Mouse (Mus musculus) cerebellum, adult 2 months (tissue): ENCODE data around the gene Tspyl3.

Experiments used
- CTCF ChIP-seq: fragments of 200-500 bp; IDR thresholded peaks from 2 replicates; pipeline ENCODE4 v1.5.1; 2011; ENCODE audit warnings: low read depth, mild to moderate bottlenecking, control low read depth, low read length, moderate library complexity, borderline replicate concordance; ENCODE audit not compliant: insufficient read depth
- POLR2A ChIP-seq: fragments of 200-500 bp; IDR thresholded peaks from 2 replicates; pipeline ENCODE4 v1.6.1; 2011; ENCODE audit warnings: low read length, control low read depth, borderline replicate concordance; ENCODE audit not compliant: insufficient read depth

DNA sequence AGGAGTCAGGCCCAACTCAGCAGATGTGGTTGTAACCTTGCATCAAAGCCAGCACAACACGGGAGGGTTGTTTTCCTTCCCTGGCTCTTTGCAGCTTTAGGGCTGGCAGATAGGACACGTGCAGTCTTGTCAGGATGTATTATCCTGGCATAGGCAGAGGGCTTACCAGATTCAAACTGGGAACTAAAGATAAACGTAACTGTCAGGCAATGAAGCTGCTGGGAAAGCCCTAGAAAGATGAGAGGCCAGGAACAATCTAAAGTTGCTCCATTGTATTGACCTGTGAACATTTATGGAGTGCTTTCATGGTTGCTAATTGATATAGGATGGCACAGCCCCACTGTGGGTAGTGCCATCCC is 333 bp upstream of the Tspyl3 start:
- TF ChIP-seq POLR2A (no peak), CTCF (no peak)
